Mouse (Mus musculus) mouse embryonic stem cell (cell line): ENCODE measurements around the gene Spock2.

Experiments used
- in situ Hi-C, 2 experiments: fragments of 300-500 bp; cut with MboI; formaldehyde crosslinking; loops; 1 replicate in 1 of 2; 3 replicates in 1 of 2; pipeline ENCODE4 v1.14.3; 2019 to 2020; ENCODE audit warnings: low sequenced_read_pairs in 2 of 2, low pct_unique_long_range_greater_than_20kb in 1 of 2, mixed read lengths in 1 of 2; ENCODE audit not compliant: unreplicated experiment in 1 of 2

Spock2 gene

DNA sequence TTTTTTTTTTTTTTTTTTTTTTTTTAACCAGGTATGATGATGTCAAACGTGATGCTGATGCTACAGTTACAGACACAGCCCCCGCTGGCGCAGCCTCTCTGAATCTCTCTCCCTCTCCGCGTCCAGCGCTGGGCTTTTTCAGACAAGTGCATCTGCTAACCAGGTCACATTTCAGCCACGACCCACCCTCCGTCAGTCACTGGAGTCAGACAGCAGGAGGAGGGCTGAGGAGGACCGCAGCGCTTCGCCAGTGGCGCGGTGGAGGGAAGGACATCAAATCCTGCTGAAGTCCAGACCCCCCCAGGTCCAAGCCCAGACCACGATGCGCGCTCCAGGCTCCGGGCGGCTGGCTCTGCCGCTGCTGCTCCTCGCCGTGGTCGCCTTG, at the start of gene Spock2:
Gene Spock2, plus strand, starts transcription at position 74 of the 385 bp plus-strand sequence.
- in situ Hi-C loops: no loop called here

DNA sequence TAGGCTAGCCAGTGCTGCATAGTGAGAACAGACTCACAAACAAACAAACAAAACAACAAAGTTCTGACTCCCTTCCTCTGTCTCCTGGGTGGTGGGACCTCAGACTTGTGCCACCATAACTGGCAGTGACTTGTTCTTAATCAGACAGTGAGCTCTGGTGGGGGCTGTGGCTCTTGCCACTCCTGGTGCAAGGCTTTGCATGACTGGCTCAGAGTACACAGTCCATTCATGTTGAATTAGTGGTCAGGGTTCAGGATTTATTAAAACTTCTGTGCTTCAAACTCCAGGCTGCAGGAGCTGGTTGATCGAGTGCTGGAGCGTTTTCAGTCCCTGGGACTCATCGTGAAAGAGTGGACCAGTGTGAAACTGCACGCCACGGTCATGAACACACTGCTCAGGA, 43.8 kb upstream of the Spock2 start:
- in situ Hi-C loops: no loop called here

DNA sequence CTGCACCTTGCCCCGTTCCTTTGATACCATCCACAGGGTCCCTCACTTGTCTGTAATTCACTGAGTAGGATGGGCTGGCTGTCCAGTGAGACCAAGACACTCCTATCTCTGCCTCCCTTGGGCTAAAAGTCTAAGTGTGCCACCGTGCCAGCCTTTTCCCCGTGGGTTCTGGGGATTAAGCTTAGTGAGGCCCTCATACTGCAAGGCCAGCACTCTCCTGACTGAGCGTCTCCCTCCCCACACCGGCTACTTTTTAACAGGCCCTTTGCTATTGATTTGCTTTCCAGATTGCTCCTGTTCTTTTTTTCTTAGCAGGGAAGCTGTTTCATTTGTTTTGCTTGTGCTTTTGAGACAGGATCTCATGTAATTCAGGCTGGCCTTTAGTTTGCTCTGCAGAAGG, 43.1 kb upstream of the Spock2 start:
- in situ Hi-C loops: no loop called here

DNA sequence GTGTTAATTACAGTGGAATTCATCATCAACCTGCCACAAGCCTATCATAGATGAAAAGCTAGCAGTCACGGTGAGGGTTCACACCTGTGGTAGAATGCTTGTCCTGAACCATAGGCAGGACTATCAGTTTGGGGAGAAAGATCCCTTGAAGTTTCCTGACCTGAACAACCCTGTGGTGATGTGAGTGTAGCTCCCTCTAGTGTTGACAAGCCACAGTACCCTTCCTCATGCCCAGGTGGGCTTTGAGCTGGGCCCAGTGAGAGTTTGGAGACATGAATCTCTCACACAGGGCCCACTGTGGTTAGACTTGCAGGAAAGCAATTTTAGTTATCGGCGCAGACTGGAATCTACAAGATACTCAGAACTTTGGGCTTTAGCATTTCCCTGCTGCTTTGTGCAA, 39.5 kb upstream of the Spock2 start:
- in situ Hi-C loops: no loop called here

DNA sequence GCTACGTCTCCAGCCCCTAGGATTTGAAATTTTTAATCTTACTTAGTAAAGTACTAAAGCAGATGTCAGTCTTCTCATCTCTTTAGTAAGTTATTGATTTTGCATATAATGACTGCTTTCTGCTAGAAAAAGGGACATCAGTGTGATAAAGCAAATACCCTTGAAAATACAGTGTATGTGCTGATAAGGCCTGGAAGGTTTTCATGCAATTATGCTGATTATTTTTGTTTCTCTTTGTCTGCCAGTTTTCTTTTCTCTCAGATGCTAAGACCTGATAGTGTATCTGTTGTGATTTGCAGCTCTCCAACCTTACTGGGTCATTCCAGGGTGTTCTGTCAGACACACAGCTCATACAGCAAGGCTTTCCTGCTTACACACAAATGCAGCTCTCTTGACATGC, 30.9 kb upstream of the Spock2 start:
- in situ Hi-C loops: no loop called here

DNA sequence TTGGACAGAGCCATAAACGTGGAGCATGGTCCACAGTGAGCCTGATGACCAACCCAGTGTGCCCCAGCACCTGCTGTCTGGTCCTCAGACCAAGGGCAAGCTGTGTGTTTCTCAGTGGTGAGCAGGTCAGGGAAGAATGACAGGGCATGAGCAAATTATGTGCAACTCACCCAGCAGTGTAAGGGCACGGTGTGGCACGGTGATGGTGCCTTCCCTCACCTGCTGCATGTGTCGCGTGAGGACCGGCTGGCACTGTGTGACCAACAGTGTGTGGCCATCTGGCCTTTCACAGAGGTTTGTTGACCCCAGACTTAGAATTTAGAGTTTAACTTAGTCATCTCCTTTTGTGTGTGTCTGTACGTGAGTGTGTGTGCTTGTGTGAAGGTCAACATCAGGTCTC, 28.8 kb upstream of the Spock2 start:
- in situ Hi-C loops: no loop called here

DNA sequence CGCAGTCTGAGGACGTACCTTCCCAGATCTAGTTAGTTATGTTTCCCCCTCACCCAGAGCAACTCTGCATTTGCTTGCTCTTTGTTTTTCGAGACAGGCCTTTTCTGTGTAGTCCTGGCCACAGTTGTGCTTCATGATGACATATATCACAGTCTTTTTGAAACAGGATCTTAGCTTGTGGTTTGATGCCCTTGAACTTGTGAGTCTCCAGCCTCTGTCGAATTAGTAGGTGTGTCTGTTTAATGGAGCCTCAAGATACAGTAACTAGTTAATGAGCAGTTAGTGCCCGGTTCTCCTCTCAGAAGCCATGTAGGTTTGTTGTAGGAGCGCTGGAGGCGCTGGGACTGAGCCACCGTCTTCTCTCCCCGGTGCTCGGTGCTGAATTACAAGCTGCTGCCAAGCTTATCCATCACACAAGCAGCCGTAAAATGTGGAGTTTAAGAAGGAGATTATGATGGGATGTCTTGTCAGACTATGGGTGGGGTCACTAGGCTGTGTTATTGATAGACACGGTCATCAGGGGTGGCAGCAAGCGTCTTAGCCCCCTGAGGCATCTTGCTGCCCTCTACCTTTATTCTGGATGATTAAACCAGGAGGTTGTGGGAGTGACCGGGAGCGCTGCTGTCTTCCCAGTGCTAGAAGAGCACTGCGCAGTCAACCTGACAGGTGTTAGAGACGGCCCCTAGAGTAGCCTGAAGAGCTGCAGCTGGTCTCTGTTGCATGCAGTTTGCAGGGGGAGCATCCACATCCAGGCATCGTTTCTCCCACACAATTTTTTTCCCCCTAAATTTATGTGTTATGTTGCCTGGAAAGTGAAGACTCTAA, 28.1 kb upstream of the Spock2 start:
- in situ Hi-C loops: no loop called here

DNA sequence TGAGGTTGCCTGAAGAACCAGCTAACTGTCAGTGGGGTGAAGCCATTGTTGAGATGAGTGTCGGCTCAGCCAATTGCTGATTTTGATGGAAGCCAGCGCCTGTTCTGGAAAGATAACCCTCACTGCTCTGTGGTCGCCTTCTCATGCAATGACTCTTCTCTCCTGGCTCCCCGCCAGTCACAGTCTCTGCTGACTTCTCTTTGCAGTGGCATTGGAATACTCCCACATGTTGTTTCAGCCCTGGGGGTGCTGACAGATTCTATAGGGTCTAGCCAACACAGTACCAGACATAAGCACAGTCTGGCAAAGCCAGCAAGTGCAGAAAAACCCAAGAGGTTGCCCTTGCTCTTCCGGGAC, 27.5 kb upstream of the Spock2 start:
- in situ Hi-C loops: no loop called here

DNA sequence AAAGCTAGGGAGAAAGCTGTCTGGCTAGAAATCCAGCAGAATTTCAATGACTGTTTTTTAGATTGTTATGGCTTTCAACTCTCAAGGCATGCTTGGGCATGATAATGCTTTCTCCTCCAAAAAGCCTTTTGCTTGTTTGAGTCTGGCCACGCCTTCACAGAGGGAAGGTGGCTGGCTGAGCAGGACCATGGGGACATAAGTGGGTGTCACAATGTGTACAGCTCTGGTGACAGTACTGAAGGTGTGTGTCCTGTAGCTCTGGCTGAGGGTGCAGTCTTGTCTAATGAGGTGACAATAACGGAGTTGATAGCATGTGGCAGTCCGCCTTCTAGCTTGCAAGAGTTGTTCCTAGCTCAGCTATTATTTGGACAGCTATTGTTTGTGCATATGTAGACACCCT, 25.8 kb upstream of the Spock2 start:
- in situ Hi-C loops: no loop called here

DNA sequence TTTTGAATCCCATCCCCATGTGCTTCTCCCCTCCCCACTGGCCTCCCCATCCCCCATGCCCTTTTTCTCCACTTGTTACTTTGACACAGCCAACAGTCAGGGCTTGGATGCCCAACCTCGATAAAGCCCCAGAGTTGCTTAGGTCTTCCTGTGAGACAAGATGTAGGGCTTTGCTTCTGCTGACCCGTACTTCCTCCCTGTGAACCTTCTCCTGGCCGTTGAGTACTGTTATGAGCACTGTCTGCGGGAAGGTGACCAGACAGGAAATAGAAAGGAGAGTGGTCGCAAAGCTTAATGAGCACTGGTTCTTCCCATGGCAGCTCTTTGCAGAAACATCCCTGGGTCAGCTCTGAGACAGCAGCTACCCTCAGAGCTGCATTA, 25.4 kb upstream of the Spock2 start:
- in situ Hi-C loops: no loop called here

DNA sequence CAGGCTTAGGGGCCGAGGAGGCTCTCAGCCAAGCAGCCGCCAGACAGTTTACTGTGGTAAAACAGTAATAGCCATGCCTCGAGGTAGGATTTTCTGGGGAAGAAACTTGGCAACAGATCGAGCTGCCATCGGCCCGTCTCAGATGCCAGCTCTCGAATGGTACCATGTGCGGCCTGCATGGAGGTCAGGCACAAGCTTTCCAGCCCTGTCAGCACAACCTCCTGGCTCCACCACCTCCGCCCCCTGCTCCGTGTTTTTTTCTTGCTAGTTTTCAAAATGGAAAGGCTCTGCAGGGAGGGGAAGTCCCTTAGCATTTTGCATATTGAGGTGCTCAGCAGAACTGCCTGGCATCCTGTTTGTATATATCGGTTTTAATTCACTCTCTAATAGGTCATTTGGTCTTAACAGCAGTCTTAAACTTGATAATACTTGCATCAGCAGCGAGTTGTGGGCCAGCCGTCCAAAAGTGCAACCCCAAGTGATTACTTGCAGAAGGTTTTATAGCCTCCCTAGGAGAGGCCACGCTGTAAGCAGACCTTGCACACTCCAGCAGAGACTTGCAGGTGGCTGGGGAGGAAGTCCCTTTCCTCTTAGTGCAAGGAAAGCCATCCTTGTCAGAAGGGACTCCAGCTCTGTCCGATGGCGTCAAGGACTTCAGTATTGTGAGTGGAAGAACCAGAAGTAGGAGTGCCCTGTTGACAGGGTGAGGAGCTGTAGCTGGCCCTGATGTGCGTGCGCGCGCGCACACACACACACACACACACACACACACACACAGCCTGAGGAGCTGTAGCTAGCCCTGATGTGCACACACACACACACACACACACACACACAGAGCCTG, 24.8 kb upstream of the Spock2 start:
- in situ Hi-C loops: no loop called here

DNA sequence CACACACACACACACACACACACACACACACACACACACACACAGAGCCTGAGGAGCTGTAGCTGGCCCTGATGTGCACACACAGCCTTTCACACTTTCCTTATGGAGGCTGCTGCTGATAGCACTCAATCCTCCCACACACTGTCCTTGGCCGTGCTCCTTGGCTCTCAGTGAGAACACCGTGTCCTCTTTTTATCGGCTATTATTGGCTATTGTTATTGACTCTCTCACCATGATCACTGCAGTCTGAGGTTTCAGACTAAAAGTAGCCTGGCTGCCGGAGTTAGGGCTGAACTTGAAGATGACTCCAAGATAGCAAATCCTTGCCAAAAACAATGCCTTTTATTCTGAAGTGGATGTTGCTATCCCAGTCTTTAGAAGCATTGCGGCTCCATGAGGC, 24.1 kb upstream of the Spock2 start:
- in situ Hi-C loops: no loop called here

DNA sequence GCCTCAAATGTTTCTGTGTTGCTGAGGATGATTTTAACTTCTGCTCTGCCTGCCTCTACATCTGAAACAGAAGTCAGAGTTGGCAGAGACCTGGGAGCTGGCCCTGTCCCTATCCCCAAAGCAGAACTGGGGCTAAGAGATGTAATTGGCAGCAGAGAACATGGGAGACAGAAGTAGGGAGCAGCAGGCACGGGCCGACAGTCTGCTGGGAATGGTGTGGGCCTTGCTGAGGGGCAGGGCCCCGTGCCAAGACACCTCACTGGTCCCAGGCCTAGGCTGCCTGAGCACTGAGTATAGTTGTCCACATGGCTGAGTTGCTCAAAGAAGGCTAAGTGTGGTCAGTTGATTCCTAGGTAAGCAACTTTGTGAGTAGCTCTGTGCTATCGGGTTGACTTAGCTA, 22.0 kb upstream of the Spock2 start:
- in situ Hi-C loops: no loop called here

DNA sequence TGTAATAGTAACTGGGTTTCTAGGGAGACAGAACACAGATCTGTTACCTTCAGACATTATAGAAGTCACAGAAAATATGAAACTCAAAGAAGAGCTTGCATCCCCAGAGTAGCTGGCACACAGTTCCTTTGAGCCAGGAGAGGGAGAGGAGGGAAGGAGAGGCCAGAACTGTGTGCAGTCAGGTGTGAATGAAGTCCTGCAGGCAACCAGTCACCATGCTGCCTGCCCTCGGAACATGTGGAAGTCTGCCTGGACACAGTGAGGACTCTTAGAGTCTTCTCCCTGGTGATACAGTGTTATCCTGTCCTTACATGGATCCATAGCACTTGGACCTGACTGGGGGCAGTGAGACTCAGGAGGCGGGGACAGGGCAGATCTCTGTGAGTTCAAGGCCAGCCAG, 13.7 kb upstream of the Spock2 start:
- in situ Hi-C loops: no loop called here

DNA sequence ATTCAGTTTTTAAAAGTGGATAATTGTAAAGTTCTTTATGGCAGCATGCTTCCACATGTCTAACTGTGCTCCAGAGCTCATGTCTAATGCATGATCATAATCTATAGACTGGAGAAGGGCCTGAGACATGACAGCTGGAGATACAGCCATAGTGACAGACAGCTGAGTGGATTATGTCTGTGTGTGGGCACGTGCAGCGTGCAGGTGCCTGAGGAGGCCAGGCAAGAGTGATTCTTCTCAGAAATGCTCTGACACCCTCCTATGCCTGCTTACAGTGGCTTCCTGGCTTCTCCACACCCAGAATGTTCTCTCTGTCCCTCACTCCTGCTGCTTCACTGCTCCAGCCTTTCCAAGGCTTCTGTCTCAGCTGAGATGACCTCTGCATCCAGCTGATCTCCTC, 12.3 kb upstream of the Spock2 start:
- in situ Hi-C loops: no loop called here

DNA sequence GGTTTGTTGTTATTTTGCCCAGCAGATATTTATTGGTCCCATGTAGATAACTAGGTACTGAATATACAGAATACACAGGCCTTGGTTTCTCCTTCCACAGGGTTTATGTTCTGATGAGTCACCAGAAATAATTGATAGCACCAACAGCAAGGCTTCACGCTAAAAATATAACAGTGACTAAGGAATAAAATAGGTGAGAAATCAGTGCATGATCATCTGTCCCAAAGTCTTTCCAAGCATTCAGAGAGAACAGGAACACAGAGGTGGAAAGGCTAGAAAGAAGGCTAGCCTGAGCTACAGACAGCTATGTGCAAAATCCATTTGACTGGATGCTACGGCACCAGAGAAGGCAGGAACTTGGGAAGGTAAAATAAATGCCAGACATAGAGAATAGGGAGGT, 10.5 kb upstream of the Spock2 start:
- in situ Hi-C loops: no loop called here

DNA sequence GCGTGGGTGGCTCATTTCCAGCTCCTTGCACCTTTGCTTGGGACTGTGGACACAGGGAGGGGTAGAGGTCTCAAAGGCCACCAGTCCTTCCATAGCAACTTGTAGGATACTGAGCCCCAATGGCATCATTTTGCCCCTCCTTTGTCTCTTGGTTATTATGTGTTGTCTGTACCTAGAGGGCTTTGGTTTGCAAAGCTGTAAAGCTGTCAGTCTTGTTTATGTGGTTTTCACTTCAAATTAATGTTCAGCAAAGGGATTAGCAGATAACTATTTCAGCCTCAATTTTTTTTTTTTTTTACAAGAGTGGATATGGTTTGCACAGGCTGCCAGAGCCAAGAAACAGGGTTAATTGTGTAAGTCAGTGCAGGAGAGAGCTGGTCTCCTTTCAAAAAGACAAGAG, 9.7 kb upstream of the Spock2 start:
- in situ Hi-C loops: no loop called here

DNA sequence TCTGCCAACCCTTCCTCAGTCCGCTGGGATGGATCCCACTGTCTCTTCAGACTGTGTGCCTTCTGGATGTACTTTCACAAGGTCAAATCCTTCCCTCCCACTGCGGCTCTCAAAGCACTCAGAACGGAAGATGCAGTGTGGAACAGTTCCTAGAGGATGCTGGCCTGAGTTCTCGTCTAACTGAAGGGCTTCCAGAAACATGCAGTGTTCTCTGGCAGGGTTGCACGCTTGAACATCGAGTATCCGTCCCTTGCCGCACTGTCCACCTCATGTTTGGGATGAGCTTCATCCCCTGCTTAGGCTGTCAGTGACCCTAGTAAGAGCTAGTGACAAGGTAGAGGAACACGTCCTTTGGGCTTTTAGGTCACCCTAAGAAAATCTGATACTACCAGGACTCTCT, 8.9 kb upstream of the Spock2 start:
- in situ Hi-C loops: no loop called here

DNA sequence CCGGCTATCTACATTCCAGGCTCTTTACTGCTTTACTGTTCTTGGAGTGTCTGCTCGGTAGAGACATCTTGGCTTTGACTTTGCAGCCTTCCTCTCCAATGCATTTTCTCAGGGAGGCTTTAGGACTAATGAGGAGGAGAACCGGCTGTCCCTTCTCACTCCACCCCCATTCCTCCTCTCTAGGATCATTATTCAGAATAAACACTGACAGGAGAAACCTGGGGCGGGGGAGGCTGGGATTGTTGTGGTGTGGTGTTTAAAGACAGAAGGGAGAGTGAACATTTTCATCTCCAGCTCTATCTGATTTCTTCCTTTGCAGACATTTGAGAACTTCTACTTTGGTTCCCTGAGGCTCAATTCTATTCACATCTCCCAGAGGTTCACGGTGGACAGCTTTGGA, 8.2 kb upstream of the Spock2 start:
- in situ Hi-C loops: no loop called here
